Mouse (Mus musculus) embryonic facial prominence, embryonic 13.5 days (tissue): Measurements from ENCODE around the gene Ppp1cb. TPM values are rescaled to one million over a fixed set of nuclear protein-coding genes. Genes with fewer than 3 reads are reported as not detected.

ENCODE experiments used
- ATAC-seq: fragments of 200-750 bp; cut with Nextera tagmentation; 2 replicates; pipeline ENCODE4 v1.8.0; 2017; ENCODE audit warnings: low read depth; ENCODE audit not compliant: insufficient number of reproducible peaks, insufficient read depth, low FRiP score, low TSS enrichment
- H3K27ac ChIP-seq: fragments of 300-500 bp; sonication (generic); 2 replicates; pipeline ENCODE4 v1.5.1; 2015; ENCODE audit warnings: moderate library complexity, mild to moderate bottlenecking, inconsistent platforms
- H3K27me3 ChIP-seq: fragments of 300-500 bp; sonication (generic); 2 replicates; pipeline ENCODE4 v1.6.1; 2015; ENCODE audit warnings: mild to moderate bottlenecking, inconsistent platforms
- H3K36me3 ChIP-seq: fragments of 300-500 bp; sonication (generic); 2 replicates; pipeline ENCODE4 v1.6.1; 2015; ENCODE audit warnings: mild to moderate bottlenecking, inconsistent platforms
- H3K4me1 ChIP-seq: fragments of 300-500 bp; sonication (generic); 2 replicates; pipeline ENCODE4 v1.6.1; 2015; ENCODE audit warnings: inconsistent platforms
- H3K4me2 ChIP-seq: fragments of 300-500 bp; sonication (generic); 2 replicates; pipeline ENCODE4 v1.6.1; 2015; ENCODE audit warnings: moderate library complexity, mild to moderate bottlenecking, inconsistent platforms
- H3K4me3 ChIP-seq: fragments of 300-500 bp; sonication (generic); 2 replicates; pipeline ENCODE4 v1.5.1; 2015; ENCODE audit warnings: mild to moderate bottlenecking, inconsistent platforms
- H3K9ac ChIP-seq: fragments of 300-500 bp; sonication (generic); 2 replicates; pipeline ENCODE4 v1.6.1; 2015; ENCODE audit warnings: mild to moderate bottlenecking, inconsistent platforms
- H3K9me3 ChIP-seq: fragments of 300-500 bp; sonication (generic); 2 replicates; pipeline ENCODE4 v1.6.1; 2016; ENCODE audit warnings: inconsistent platforms
- whole genome bisulfite sequencing: fragments of 180-500 bp; shearing (Covaris S2); methylation state at CpG from one replicate; pipeline ENCODE4 v1.1.7; 2015; ENCODE audit warnings: mixed read lengths; 5-methylcytosine and 5-hydroxymethylcytosine counted together
- polyA plus RNA-seq: library from polyadenylated mRNA; unstranded; fragments of >200 nt; fragmentation: Nextera tagmentation; extraction: Ambion mirVana; gene quantifications from 2 replicates; pipeline ENCODE4 v1.2.1, GENCODE M21; 2015

Ppp1cb gene
- polyA plus RNA-seq, 1 experiment from 2014 or later = 199 TPM

DNA sequence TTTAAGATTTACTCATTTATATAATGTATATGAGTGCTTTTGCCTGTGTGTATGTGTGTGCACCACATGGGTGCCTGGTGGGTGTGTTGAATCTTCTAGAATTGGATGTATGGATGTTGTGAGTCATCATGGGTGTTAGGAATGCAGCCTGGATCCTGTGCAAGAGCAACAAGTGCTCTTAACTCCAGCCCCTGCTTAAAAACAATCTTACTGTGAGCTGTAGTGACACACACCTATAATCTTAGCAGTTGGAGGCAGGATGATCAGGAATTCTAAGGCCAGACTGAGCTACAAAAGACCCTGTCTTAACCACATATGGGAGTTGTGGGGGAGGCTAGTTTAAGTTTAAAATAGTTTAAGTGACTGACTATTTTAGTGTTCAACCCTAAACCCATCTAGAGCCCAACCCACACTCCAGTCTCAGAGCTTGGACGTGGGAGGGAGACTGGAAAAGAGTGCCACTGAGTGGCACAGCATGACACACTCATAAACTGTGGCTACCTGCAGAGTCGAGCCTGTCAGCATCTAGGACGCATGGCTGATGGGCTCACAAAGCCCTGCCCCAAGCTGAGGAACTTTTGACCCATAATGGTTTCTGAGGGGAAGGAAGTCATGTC lies 35.5 kb downstream of the Ppp1cb start:
- Histone ChIP-seq H3K36me3 (peaks cover 70% of the 10 kb centered on the region), H3K4me3 (no peak overlapping the region), H3K9ac (no peak overlapping the region), H3K9me3 (no peaks in the 10 kb centered on the region), H3K27ac (no peak overlapping the region), H3K27me3 (no peaks in the 10 kb centered on the region), H3K4me2 (no peak overlapping the region), H3K4me1 (no peaks in the 10 kb centered on the region)
- WGBS = 86% methylated on average over 3 of the region's 3 CpGs
- ATAC-seq = no peak

DNA sequence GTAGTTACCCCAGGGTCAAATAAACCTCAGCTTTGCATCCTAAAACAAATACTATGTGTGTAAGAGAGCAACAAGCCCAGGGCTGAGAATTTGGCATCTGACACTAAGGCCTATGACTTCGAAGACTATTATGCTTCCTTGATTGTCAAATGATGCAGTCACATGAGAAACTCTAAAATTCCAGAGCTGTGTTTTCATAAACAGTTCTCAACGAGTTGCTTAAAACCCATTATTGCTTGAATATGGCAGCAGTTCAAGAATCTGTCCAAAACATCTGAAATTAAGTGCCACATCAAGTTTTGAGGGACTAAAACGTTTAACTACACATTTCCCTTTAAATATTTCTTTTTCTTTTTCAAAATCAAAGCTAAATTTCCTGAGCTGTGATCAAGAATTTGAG lies 50.1 kb downstream of the Ppp1cb start:
- 54% methylated on average over 3 of the region's 3 CpGs for WGBS
- Histone ChIP-seq H3K9ac (no peak overlapping the region), H3K4me1 (no peaks in the 10 kb centered on the region), H3K27ac (no peak overlapping the region), H3K4me2 (no peak overlapping the region), H3K27me3 (no peaks in the 10 kb centered on the region), H3K9me3 (no peaks in the 10 kb centered on the region), H3K36me3 (peaks cover 6% of the 10 kb centered on the region; the same call in 1 of the 2 replicates), H3K4me3 (no peak overlapping the region)
- no peak for ATAC-seq

DNA sequence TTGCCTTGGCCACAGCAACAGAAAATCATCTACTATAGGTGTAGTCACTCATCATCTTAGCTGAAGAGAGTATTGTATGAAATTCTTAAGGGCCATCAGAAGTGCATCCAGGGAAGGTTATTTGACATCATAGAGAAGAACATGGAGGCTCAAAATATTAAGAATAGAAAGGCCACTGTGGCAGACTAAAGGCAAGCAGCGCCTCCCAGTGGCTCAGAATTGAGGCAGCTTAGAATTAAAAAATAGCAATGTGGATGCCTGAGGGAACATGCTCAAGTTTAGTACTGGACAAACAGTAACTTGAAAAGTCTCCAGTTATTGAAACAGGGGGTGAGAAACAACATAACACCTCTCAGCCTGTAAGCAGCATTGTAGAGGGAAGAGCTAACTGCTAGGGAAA lies 61.7 kb downstream of the Ppp1cb start:
- Histone ChIP-seq H3K4me2 (no peak overlapping the region), H3K27me3 (no peaks in the 10 kb centered on the region), H3K9me3 (no peaks in the 10 kb centered on the region), H3K36me3 (0 out of 2 replicates have a peak, but pooled peaks cover 4% of the 10 kb centered on the region), H3K9ac (no peak overlapping the region), H3K27ac (no peak overlapping the region), H3K4me1 (no peaks in the 10 kb centered on the region), H3K4me3 (no peak overlapping the region)
- WGBS = 46% methylated on average over 1 of the region's 1 CpGs
- ATAC-seq = no peak

DNA sequence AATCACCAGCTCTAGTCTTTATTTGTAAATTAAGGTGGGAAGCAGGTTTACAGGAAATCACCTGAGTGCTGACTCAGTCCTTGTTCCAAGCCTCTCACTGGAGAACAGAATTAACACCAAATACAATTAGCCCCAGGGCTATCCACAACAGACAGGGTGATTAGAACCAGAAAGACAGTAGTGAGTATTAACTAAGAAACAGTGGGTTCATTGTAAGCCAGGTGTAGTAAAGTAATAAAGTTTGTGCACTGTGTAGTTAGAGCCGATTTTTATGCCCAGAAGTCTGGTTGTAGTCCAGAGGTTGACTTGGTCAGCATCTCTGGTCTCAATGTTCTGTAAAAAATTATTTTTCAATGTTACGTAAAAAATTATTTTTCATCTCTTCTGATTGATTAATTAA lies 90.8 kb downstream of the Ppp1cb start:
- Histone ChIP-seq H3K27me3 (no peaks in the 10 kb centered on the region), H3K36me3 (no peaks in the 10 kb centered on the region), H3K9ac (no peak overlapping the region), H3K4me3 (no peak overlapping the region), H3K9me3 (no peaks in the 10 kb centered on the region), H3K4me1 (no peaks in the 10 kb centered on the region), H3K4me2 (no peak overlapping the region), H3K27ac (no peak overlapping the region)
- 68% methylated on average over 2 of the region's 2 CpGs for WGBS
- ATAC-seq = no peak

DNA sequence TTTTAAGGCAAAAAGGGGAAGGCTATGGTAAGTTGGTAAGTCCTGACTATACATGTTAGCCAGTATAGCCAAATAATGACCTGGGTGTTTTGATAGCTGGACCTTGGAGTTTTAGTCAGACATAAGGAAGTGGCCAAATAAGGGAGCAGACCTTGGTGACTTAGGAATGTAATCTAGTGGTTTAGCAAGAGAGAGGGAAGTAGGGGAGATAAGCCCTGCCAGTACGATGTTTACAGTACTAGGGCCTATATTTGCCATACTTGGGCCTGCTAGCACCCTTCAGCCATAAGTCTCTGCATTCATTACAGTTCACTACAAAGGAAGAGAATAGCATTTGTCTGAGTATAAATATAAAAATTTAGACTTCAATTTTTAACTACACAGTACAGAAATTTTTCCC lies 106.1 kb downstream of the Ppp1cb start:
- Histone ChIP-seq H3K9me3 (no peaks in the 10 kb centered on the region), H3K9ac (no peak overlapping the region), H3K36me3 (no peaks in the 10 kb centered on the region), H3K27me3 (no peaks in the 10 kb centered on the region), H3K27ac (no peak overlapping the region), H3K4me3 (no peak overlapping the region), H3K4me1 (no peaks in the 10 kb centered on the region), H3K4me2 (no peak overlapping the region)
- ATAC-seq = no peak
- WGBS = 77% methylated on average over 1 of the region's 1 CpGs

Other genes starting within 250 kb of the Ppp1cb start
- 1.2 and 1.4 TPM in 2 replicates for gene Plb1, start 226.1 kb upstream of the Ppp1cb start, polyA plus RNA-seq
- gene Yes1, start 152.3 kb downstream of the Ppp1cb start, polyA plus RNA-seq = 32.6 and 34.0 TPM in 2 replicates